Mouse (Mus musculus) MEL (cell line): ENCODE measurements around the gene Stac2. TPM values are rescaled to one million over a fixed set of nuclear protein-coding genes. Genes with fewer than 3 reads are reported as not detected.

Experiments used
- DNase-seq: peaks from one replicate; pipeline ENCODE4 v3.0.0; 2011; ENCODE audit warnings: low read depth, low spot score
- H3K27ac ChIP-seq: 2 replicates; pipeline ENCODE4 v1.5.1; 2012; ENCODE audit warnings: low read depth, mild to moderate bottlenecking, control low read depth, low read length, moderate library complexity; ENCODE audit not compliant: control insufficient read depth
- H3K27me3 ChIP-seq, 2 experiments: fragments of 150-350 bp in 1 of 2; sonication (generic) in 1 of 2; 2 replicates each; pipeline ENCODE4 v1.6.1; 2012; ENCODE audit warnings: low read length in 2 of 2, mild to moderate bottlenecking in 2 of 2, improper control_type of control experiment in 1 of 2, moderate library complexity in 1 of 2; ENCODE audit not compliant: insufficient read depth in 2 of 2, control insufficient read depth in 1 of 2
- H3K36me3 ChIP-seq, 2 experiments: 2 replicates each; pipeline ENCODE4 v1.6.1; 2012 to 2014; ENCODE audit warnings: low read length in 2 of 2, improper control_type of control experiment in 1 of 2, inconsistent platforms in 1 of 2, mild to moderate bottlenecking in 1 of 2; ENCODE audit not compliant: insufficient read depth in 2 of 2, control insufficient read depth in 1 of 2
- H3K4me1 ChIP-seq, 2 experiments: fragments of 150-350 bp in 1 of 2; sonication (generic) in 1 of 2; 2 replicates each; pipeline ENCODE4 v1.6.1; 2012; ENCODE audit warnings: low read length in 2 of 2, improper control_type of control experiment in 1 of 2, mild to moderate bottlenecking in 1 of 2; ENCODE audit not compliant: insufficient read depth in 2 of 2, control insufficient read depth in 1 of 2
- H3K4me3 ChIP-seq, 2 experiments: fragments of 150-350 bp in 1 of 2; sonication (generic) in 1 of 2; 2 replicates each; pipeline ENCODE4 v1.5.1; 2012; ENCODE audit warnings: low read depth in 2 of 2, low read length in 2 of 2, mild to moderate bottlenecking in 2 of 2, moderate library complexity in 2 of 2, control low read depth in 1 of 2, improper control_type of control experiment in 1 of 2; ENCODE audit not compliant: control insufficient read depth in 1 of 2, insufficient read depth in 1 of 2
- H3K79me2 ChIP-seq: 2 replicates; pipeline ENCODE4 v1.6.1; 2012; ENCODE audit warnings: mild to moderate bottlenecking, low read length, moderate library complexity; ENCODE audit not compliant: control insufficient read depth, poor library complexity, insufficient read depth
- H3K9ac ChIP-seq: 2 replicates; pipeline ENCODE4 v1.6.1; 2012; ENCODE audit warnings: low read depth, mild to moderate bottlenecking, control low read depth, low read length, moderate library complexity; ENCODE audit not compliant: control insufficient read depth, poor library complexity, severe bottlenecking
- H3K9me3 ChIP-seq: fragments of 150-350 bp; sonication (generic); replicated peaks from 2 replicates; pipeline ENCODE4 v1.6.1; 2012; ENCODE audit warnings: mild to moderate bottlenecking, low read length, improper control_type of control experiment, moderate library complexity; ENCODE audit not compliant: insufficient read depth
- BHLHE40 ChIP-seq: IDR thresholded peaks from 2 replicates; pipeline ENCODE4 v1.6.1; 2012; ENCODE audit warnings: low read depth, mild to moderate bottlenecking, inconsistent platforms, low read length, improper control_type of control experiment, borderline replicate concordance
- CHD2 ChIP-seq: IDR thresholded peaks from 2 replicates; pipeline ENCODE4 v1.6.1; 2011; ENCODE audit warnings: low read length, improper control_type of control experiment
- CTCF ChIP-seq, 3 experiments: IDR thresholded peaks in 2 of 3; conservative IDR thresholded peaks in 1 of 3; 2 replicates each; pipeline ENCODE4 v1.5.1; 2011 to 2012; ENCODE audit warnings: low read length in 3 of 3, low read depth in 2 of 3, mild to moderate bottlenecking in 2 of 3, improper control_type of control experiment in 1 of 3, inconsistent platforms in 1 of 3, mixed read lengths in 1 of 3, moderate library complexity in 1 of 3; ENCODE audit not compliant: control insufficient read depth in 1 of 3, insufficient read depth in 1 of 3, poor library complexity in 1 of 3, severe bottlenecking in 1 of 3
- E2F4 ChIP-seq: IDR thresholded peaks from 2 replicates; pipeline ENCODE4 v1.6.1; 2011; ENCODE audit warnings: low read depth, low read length, improper control_type of control experiment, borderline replicate concordance
- ELF1 ChIP-seq: IDR thresholded peaks from 2 replicates; pipeline ENCODE4 v1.6.1; 2014; ENCODE audit warnings: low read depth, mild to moderate bottlenecking, inconsistent platforms, low read length, improper control_type of control experiment, moderate library complexity
- EP300 ChIP-seq, 2 experiments: IDR thresholded peaks; 2 replicates each; pipeline ENCODE4 v1.6.1; 2011; ENCODE audit warnings: improper control_type of control experiment in 2 of 2, low read length in 2 of 2, low read depth in 1 of 2, mild to moderate bottlenecking in 1 of 2
- ETS1 ChIP-seq: IDR thresholded peaks from 2 replicates; pipeline ENCODE4 v1.6.1; 2012; ENCODE audit warnings: low read depth, mild to moderate bottlenecking, inconsistent platforms, low read length, improper control_type of control experiment, moderate library complexity
- GABPA ChIP-seq: IDR thresholded peaks from 2 replicates; pipeline ENCODE4 v1.6.1; 2012; ENCODE audit warnings: low read depth, mild to moderate bottlenecking, inconsistent platforms, low read length, improper control_type of control experiment, moderate library complexity
- GATA1 ChIP-seq: IDR thresholded peaks from 2 replicates; pipeline ENCODE4 v1.6.1; 2011; ENCODE audit warnings: low read depth, low read length, improper control_type of control experiment
- HCFC1 ChIP-seq: IDR thresholded peaks from 2 replicates; pipeline ENCODE4 v1.6.1; 2012; ENCODE audit warnings: low read depth, mild to moderate bottlenecking, inconsistent platforms, low read length, improper control_type of control experiment, moderate library complexity
- KAT2A ChIP-seq: conservative IDR thresholded peaks from 2 replicates; pipeline ENCODE4 v1.6.1; 2012; ENCODE audit warnings: low read depth, low read length, improper control_type of control experiment, inconsistent platforms
- MAFK ChIP-seq: IDR thresholded peaks from 2 replicates; pipeline ENCODE4 v1.6.1; 2011; ENCODE audit warnings: low read depth, mild to moderate bottlenecking, low read length, improper control_type of control experiment, borderline replicate concordance
- MAX ChIP-seq: IDR thresholded peaks from 2 replicates; pipeline ENCODE4 v1.6.1; 2011; ENCODE audit warnings: low read length, improper control_type of control experiment
- MAZ ChIP-seq: IDR thresholded peaks from 2 replicates; pipeline ENCODE4 v1.6.1; 2012; ENCODE audit warnings: low read depth, mild to moderate bottlenecking, inconsistent platforms, low read length, improper control_type of control experiment
- MEF2A ChIP-seq: IDR thresholded peaks from 2 replicates; pipeline ENCODE4 v1.6.1; 2014; ENCODE audit warnings: low read depth, mild to moderate bottlenecking, inconsistent platforms, low read length, improper control_type of control experiment; ENCODE audit not compliant: poor library complexity, insufficient replicate concordance, severe bottlenecking; ENCODE audit errors: extremely low read depth
- MXI1 ChIP-seq: IDR thresholded peaks from 2 replicates; pipeline ENCODE4 v1.6.1; 2011; ENCODE audit warnings: mild to moderate bottlenecking, low read depth, low read length, improper control_type of control experiment
- MYB ChIP-seq: IDR thresholded peaks from 2 replicates; pipeline ENCODE4 v1.6.1; 2011; ENCODE audit warnings: mild to moderate bottlenecking, low read depth, low read length, improper control_type of control experiment
- MYC ChIP-seq: IDR thresholded peaks from 2 replicates; pipeline ENCODE4 v1.6.1; 2011; ENCODE audit warnings: low read depth, mild to moderate bottlenecking, low read length, improper control_type of control experiment, moderate library complexity
- NELFE ChIP-seq: IDR thresholded peaks from 2 replicates; pipeline ENCODE4 v1.6.1; 2011; ENCODE audit warnings: low read depth, low read length, improper control_type of control experiment
- POLR2A ChIP-seq, 2 experiments: IDR thresholded peaks; 2 replicates each; pipeline ENCODE4 v1.6.1; 2011 to 2012; ENCODE audit warnings: low read length in 2 of 2, mild to moderate bottlenecking in 2 of 2, control low read depth in 1 of 2, improper control_type of control experiment in 1 of 2, low read depth in 1 of 2, moderate library complexity in 1 of 2; ENCODE audit not compliant: control insufficient read depth in 1 of 2, insufficient read depth in 1 of 2, poor library complexity in 1 of 2
- POLR2AphosphoS2 ChIP-seq: IDR thresholded peaks from 2 replicates; pipeline ENCODE4 v1.6.1; 2011; ENCODE audit warnings: low read length, improper control_type of control experiment
- POLR2AphosphoS5 ChIP-seq: IDR thresholded peaks from 2 replicates; pipeline ENCODE4 v1.6.1; 2012; ENCODE audit warnings: low read depth, borderline replicate concordance, mild to moderate bottlenecking, inconsistent platforms, low read length, moderate library complexity, mixed read lengths
- RAD21 ChIP-seq: IDR thresholded peaks from 2 replicates; pipeline ENCODE4 v1.6.1; 2011; ENCODE audit warnings: mild to moderate bottlenecking, low read depth, low read length, improper control_type of control experiment
- RCOR1 ChIP-seq: IDR thresholded peaks from 2 replicates; pipeline ENCODE4 v1.6.1; 2012; ENCODE audit warnings: low read depth, mild to moderate bottlenecking, inconsistent platforms, low read length, improper control_type of control experiment
- SIN3A ChIP-seq: IDR thresholded peaks from 2 replicates; pipeline ENCODE4 v1.6.1; 2012; ENCODE audit warnings: low read length, improper control_type of control experiment, inconsistent platforms
- TAL1 ChIP-seq: IDR thresholded peaks from 2 replicates; pipeline ENCODE4 v1.6.1; 2012; ENCODE audit warnings: mild to moderate bottlenecking, inconsistent platforms, low read length, moderate library complexity, mixed read lengths
- TBP ChIP-seq: IDR thresholded peaks from 2 replicates; pipeline ENCODE4 v1.8.0; 2011; ENCODE audit warnings: low read depth, low read length, improper control_type of control experiment
- TCF12 ChIP-seq: IDR thresholded peaks from 2 replicates; pipeline ENCODE4 v1.6.1; 2014; ENCODE audit warnings: low read depth, mild to moderate bottlenecking, inconsistent platforms, low read length, improper control_type of control experiment, moderate library complexity
- UBTF ChIP-seq: IDR thresholded peaks from 2 replicates; pipeline ENCODE4 v1.6.1; 2012; ENCODE audit warnings: low read depth, mild to moderate bottlenecking, inconsistent platforms, low read length, improper control_type of control experiment, moderate library complexity, borderline replicate concordance; ENCODE audit not compliant: insufficient read depth
- USF1 ChIP-seq: IDR thresholded peaks from 2 replicates; pipeline ENCODE4 v1.6.1; 2014; ENCODE audit warnings: low read depth, mild to moderate bottlenecking, inconsistent platforms, low read length, improper control_type of control experiment, moderate library complexity
- USF2 ChIP-seq, 2 experiments: IDR thresholded peaks; 2 replicates each; pipeline ENCODE4 v1.6.1; 2011 to 2012; ENCODE audit warnings: improper control_type of control experiment in 2 of 2, low read length in 2 of 2, borderline replicate concordance in 1 of 2, inconsistent platforms in 1 of 2, low read depth in 1 of 2, mild to moderate bottlenecking in 1 of 2; ENCODE audit not compliant: insufficient read depth in 1 of 2
- ZC3H11A ChIP-seq: IDR thresholded peaks from 2 replicates; pipeline ENCODE4 v1.6.1; 2012; ENCODE audit warnings: low read depth, mild to moderate bottlenecking, inconsistent platforms, low read length, improper control_type of control experiment
- ZKSCAN1 ChIP-seq: IDR thresholded peaks from 2 replicates; pipeline ENCODE4 v1.6.1; 2012; ENCODE audit warnings: low read depth, mild to moderate bottlenecking, inconsistent platforms, low read length, improper control_type of control experiment, moderate library complexity
- ZMIZ1 ChIP-seq: IDR thresholded peaks from 2 replicates; pipeline ENCODE4 v1.6.1; 2012; ENCODE audit warnings: low read depth, mild to moderate bottlenecking, inconsistent platforms, low read length, improper control_type of control experiment, moderate library complexity
- polyA plus RNA-seq, 2 experiments: library from polyadenylated mRNA; stranded (reverse) in 1 of 2; unstranded in 1 of 2; fragments of >175 nt in 1 of 2; fragments of >200 nt in 1 of 2; gene quantifications; 2 replicates each; pipeline versions ENCODE4 v1.2.1 to v1.2.4; 2012; ENCODE audit warnings: low replicate concordance in 2 of 2, low read depth in 1 of 2; ENCODE audit not compliant: insufficient read length in 2 of 2, insufficient read depth in 1 of 2, missing spikeins in 1 of 2
- total RNA-seq: library from RNA; depleted of rRNA; stranded (reverse); fragments of 300-350 nt; gene quantifications from 2 replicates; pipeline ENCODE4 v1.2.3, GENCODE M21; 2012

Gene Stac2
- total and polyA plus RNA-seq, 3 experiments = 0.04 TPM; not detected in 2

DNA sequence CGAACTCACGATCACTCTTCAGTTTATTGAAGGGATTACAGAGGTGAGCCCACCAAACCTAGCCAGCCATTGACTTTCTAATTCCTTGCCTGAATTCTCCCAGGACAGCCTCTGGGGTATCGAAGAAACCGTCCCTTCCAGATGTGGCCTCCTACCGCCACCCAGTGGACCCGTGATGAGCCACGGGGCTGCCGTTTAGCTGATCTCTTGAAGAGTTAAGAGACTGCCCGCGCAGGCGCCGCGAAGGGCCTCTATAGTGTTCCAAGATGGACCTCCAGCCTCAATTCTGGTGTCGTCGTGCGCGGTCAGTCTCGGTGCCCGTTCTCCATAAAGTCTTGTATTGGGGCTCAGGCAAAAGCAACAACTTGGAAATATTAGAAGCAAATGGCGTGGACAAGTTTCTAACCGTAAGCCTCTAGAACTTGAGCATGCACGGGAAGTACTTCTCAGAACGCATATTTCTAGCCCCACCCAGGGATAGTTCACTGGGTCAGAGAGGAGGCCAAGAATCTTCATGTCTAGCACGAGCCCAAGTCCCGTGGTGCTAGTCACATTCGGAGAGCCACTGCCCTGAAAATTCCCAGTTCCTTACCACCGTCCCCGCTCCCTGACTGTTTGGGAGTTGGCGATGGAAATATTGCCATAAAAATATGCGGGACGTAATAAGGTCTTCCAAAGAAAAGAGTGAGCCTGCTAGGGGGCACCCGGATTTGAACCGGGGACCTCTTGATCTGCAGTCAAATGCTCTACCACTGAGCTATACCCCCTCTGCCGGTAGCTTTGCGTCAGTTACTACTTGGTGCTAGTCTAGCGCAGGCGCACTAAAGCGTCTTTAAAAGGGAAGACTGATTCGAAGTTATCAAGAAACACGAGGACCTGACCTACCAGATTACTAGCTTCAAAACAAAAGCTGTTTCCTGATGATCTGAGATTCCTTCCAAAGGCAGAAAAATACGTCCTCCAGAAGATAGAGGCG, 65.4 kb downstream of the Stac2 start:
- Histone ChIP-seq H3K27ac (peak overlapping the region; percentile 76), H3K9ac (peak overlapping the region; percentile 85), H3K79me2 (peaks cover 3% of the 10 kb centered on the region; the same call in 1 of the 2 replicates), H3K27me3 (0 out of 4 replicates have a peak, but pooled peaks cover 0 to 1% of the 10 kb centered on the region in 2 experiments), H3K4me1 (peaks cover 0 to 15% of the 10 kb centered on the region in 2 experiments; a peak in 2 of 4 replicates), H3K4me3 (peak overlapping the region; percentile 77 to 91), H3K36me3 (peaks cover 0 to 4% of the 10 kb centered on the region in 2 experiments; a peak in 1 of 4 replicates), H3K9me3 (no peaks in the 10 kb centered on the region)
- DNase-seq = peak; percentile 99
- peak; percentile 98 for TF ChIP-seq ZC3H11A
- peak in 1 of 2 experiments; percentile 73; a peak in 3 of 4 replicates for TF ChIP-seq POLR2A (IDR thresholded peaks at IDR 0.05; ENCODE audit: control insufficient read depth in 1 of 2, insufficient read depth in 1 of 2, low read depth in 1 of 2, low read length in 2 of 2, poor library complexity in 1 of 2)
- peak; percentile 100 for TF ChIP-seq RAD21
- TF ChIP-seq USF2 (IDR thresholded peaks at IDR 0.05; ENCODE audit: borderline replicate concordance in 1 of 2, insufficient read depth in 1 of 2, low read depth in 1 of 2, low read length in 2 of 2) = no peak
- TF ChIP-seq MAFK = peak; percentile 100
- peak; percentile 74 for TF ChIP-seq MYC
- TF ChIP-seq E2F4 = no peak
- TF ChIP-seq EP300 (IDR thresholded peaks at IDR 0.05; ENCODE audit: low read depth in 1 of 2, low read length in 2 of 2) = peak in 1 of 2 experiments; percentile 71; a peak in 2 of 4 replicates
- TF ChIP-seq NELFE = peak; percentile 60
- TF ChIP-seq TBP = peak; percentile 100
- TF ChIP-seq MXI1 = peak; percentile 71
- no peak for TF ChIP-seq POLR2AphosphoS2
- peak; percentile 74 to 99 (median 97); a peak in 5 of 6 replicates for TF ChIP-seq CTCF (IDR thresholded peaks at IDR 0.05 in 2 of 3, conservative IDR thresholded peaks at IDR 0.05 in 1 of 3; ENCODE audit: control insufficient read depth in 1 of 3, insufficient read depth in 1 of 3, low read depth in 2 of 3, low read length in 3 of 3, poor library complexity in 1 of 3, severe bottlenecking in 1 of 3)
- no peak for TF ChIP-seq CHD2
- peak; percentile 84 for TF ChIP-seq ELF1
- TF ChIP-seq KAT2A = peak; percentile 67
- peak; percentile 61 for TF ChIP-seq TAL1
- no peak for TF ChIP-seq MYB
- TF ChIP-seq ETS1 = peak; percentile 30; the same call in 1 of the 2 replicates
- TF ChIP-seq MEF2A = no peak
- no peak for TF ChIP-seq BHLHE40
- no peak for TF ChIP-seq POLR2AphosphoS5
- no peak for TF ChIP-seq GABPA
- TF ChIP-seq UBTF = 0 out of 2 replicates have a peak, but pooled peaks have one; percentile 34
- TF ChIP-seq HCFC1 = peak; percentile 65
- peak; percentile 85 for TF ChIP-seq SIN3A
- peak; percentile 92 for TF ChIP-seq RCOR1
- TF ChIP-seq ZMIZ1 = no peak
- peak; percentile 55; the same call in 1 of the 2 replicates for TF ChIP-seq MAZ
- peak; percentile 85 for TF ChIP-seq TCF12
- TF ChIP-seq USF1 = no peak
- no peak for TF ChIP-seq ZKSCAN1
- peak; percentile 87 for TF ChIP-seq GATA1
- TF ChIP-seq MAX = no peak; the same call in none of the 2 replicates
